Mouse (Mus musculus): ENCODE data around the gene Rnaseh1. TPM values are rescaled to one million over a fixed set of nuclear protein-coding genes. Genes with fewer than 3 reads are reported as not detected.

Gene Rnaseh1
- polyA plus RNA-seq, 1 experiment from 2014 or later: 20.8 TPM

GRCm38 (mm10) chr12:28635535-28636476 lies 13.6 kb upstream of the Rnaseh1 start, which contains the start of gene Rps7:
Rps7 (minus strand) TSS chr12:28635953.
- Histone ChIP-seq H3K9ac (ENCODE audit: low read length) (peak within 1 kb of the TSS; percentile 98), H3K27ac (ENCODE audit: low read length) (peak within 1 kb of the TSS; percentile 78), H3K4me2 (ENCODE audit: low read depth, low read length) (peak within 1 kb of the TSS; percentile 80), H3K27me3 (ENCODE audit: control insufficient read depth, insufficient read depth, low read length) (no peaks in the 10 kb centered on the region), H3K36me3 (ENCODE audit: control insufficient read depth, insufficient read depth) (peaks cover 33% of the 10 kb centered on the region), H3K4me3 (ENCODE audit: low read length) (peak within 1 kb of the TSS; percentile 78), H3K4me1 (ENCODE audit: control insufficient read depth, insufficient read depth, low read length) (peaks cover 15% of the 10 kb centered on the region), H3K9me3 (replicated peaks; ENCODE audit: control insufficient read depth, low read length) (no peaks in the 10 kb centered on the region)
- 4% methylated on average over 69 of the region's 69 CpGs for WGBS
- ATAC-seq (replicated peaks; ENCODE audit: extremely low read depth, insufficient read depth, low FRiP score): peak; percentile 97

- H3K27me3 ChIP-seq (ENCODE audit: control insufficient read depth, insufficient read depth, low read length): no peaks in the 10 kb centered on the region
- H3K9ac ChIP-seq (ENCODE audit: low read length): no peak overlapping the region
- no peaks in the 10 kb centered on the region for H3K9me3 ChIP-seq (replicated peaks; ENCODE audit: control insufficient read depth, low read length)
- WGBS: 84% methylated on average over 6 of the region's 6 CpGs
- peak overlapping the region; percentile 78 for H3K4me3 ChIP-seq (ENCODE audit: low read length)
- peak overlapping the region; percentile 53 for H3K4me2 ChIP-seq (ENCODE audit: low read depth, low read length)
- no peak for ATAC-seq (replicated peaks; ENCODE audit: extremely low read depth, insufficient read depth, low FRiP score)
- no peak overlapping the region for H3K27ac ChIP-seq (ENCODE audit: low read length)
- peaks cover 15% of the 10 kb centered on the region for H3K4me1 ChIP-seq (ENCODE audit: control insufficient read depth, insufficient read depth, low read length)
- peaks cover 27% of the 10 kb centered on the region for H3K36me3 ChIP-seq (ENCODE audit: control insufficient read depth, insufficient read depth)
These were observed 12.9 kb upstream of the Rnaseh1 start for GRCm38 (mm10) chr12:28636543-28636942.

- H3K4me1 ChIP-seq (ENCODE audit: control insufficient read depth, insufficient read depth, low read length): peaks cover 10% of the 10 kb centered on the region
- H3K4me3 ChIP-seq (ENCODE audit: low read length): no peak overlapping the region
- peaks cover 4% of the 10 kb centered on the region for H3K36me3 ChIP-seq (ENCODE audit: control insufficient read depth, insufficient read depth)
- no peaks in the 10 kb centered on the region for H3K27me3 ChIP-seq (ENCODE audit: control insufficient read depth, insufficient read depth, low read length)
- H3K27ac ChIP-seq (ENCODE audit: low read length): no peak overlapping the region
- no peak for ATAC-seq (replicated peaks; ENCODE audit: extremely low read depth, insufficient read depth, low FRiP score)
- H3K9me3 ChIP-seq (replicated peaks; ENCODE audit: control insufficient read depth, low read length): no peaks in the 10 kb centered on the region
- H3K4me2 ChIP-seq (ENCODE audit: low read depth, low read length): no peak overlapping the region
- no peak overlapping the region for H3K9ac ChIP-seq (ENCODE audit: low read length)
- 65% methylated on average over 2 of the region's 2 CpGs for WGBS
These were observed 10.6 kb upstream of the Rnaseh1 start for GRCm38 (mm10) chr12:28638778-28639177.

GRCm38 (mm10) chr12:28662628-28663027 lies 13.2 kb downstream of the Rnaseh1 start:
- Histone ChIP-seq H3K4me1 (ENCODE audit: control insufficient read depth, insufficient read depth, low read length) (no peaks in the 10 kb centered on the region), H3K4me3 (ENCODE audit: low read length) (no peak overlapping the region), H3K27ac (ENCODE audit: low read length) (no peak overlapping the region), H3K9me3 (replicated peaks; ENCODE audit: control insufficient read depth, low read length) (no peaks in the 10 kb centered on the region), H3K27me3 (ENCODE audit: control insufficient read depth, insufficient read depth, low read length) (no peaks in the 10 kb centered on the region), H3K4me2 (ENCODE audit: low read depth, low read length) (no peak overlapping the region), H3K36me3 (ENCODE audit: control insufficient read depth, insufficient read depth) (peaks cover 12% of the 10 kb centered on the region), H3K9ac (ENCODE audit: low read length) (no peak overlapping the region)
- WGBS: 82% methylated on average over 4 of the region's 4 CpGs
- no peak for ATAC-seq (replicated peaks; ENCODE audit: extremely low read depth, insufficient read depth, low FRiP score)

- no peak for ATAC-seq (replicated peaks; ENCODE audit: extremely low read depth, insufficient read depth, low FRiP score)
- H3K27ac ChIP-seq (ENCODE audit: low read length): no peak overlapping the region
- no peaks in the 10 kb centered on the region for H3K4me1 ChIP-seq (ENCODE audit: control insufficient read depth, insufficient read depth, low read length)
- no peak overlapping the region for H3K4me2 ChIP-seq (ENCODE audit: low read depth, low read length)
- no peaks in the 10 kb centered on the region for H3K9me3 ChIP-seq (replicated peaks; ENCODE audit: control insufficient read depth, low read length)
- WGBS: 55% methylated on average over 4 of the region's 4 CpGs
- no peaks in the 10 kb centered on the region for H3K27me3 ChIP-seq (ENCODE audit: control insufficient read depth, insufficient read depth, low read length)
- no peak overlapping the region for H3K4me3 ChIP-seq (ENCODE audit: low read length)
- H3K9ac ChIP-seq (ENCODE audit: low read length): no peak overlapping the region
- no peaks in the 10 kb centered on the region for H3K36me3 ChIP-seq (ENCODE audit: control insufficient read depth, insufficient read depth)
These were observed 17.3 kb downstream of the Rnaseh1 start for GRCm38 (mm10) chr12:28666734-28667133.

GRCm38 (mm10) chr12:28667287-28667686 lies 17.9 kb downstream of the Rnaseh1 start:
- no peaks in the 10 kb centered on the region for H3K4me1 ChIP-seq (ENCODE audit: control insufficient read depth, insufficient read depth, low read length)
- 9% methylated on average over 8 of the region's 8 CpGs for WGBS
- H3K27me3 ChIP-seq (ENCODE audit: control insufficient read depth, insufficient read depth, low read length): no peaks in the 10 kb centered on the region
- no peaks in the 10 kb centered on the region for H3K9me3 ChIP-seq (replicated peaks; ENCODE audit: control insufficient read depth, low read length)
- no peak overlapping the region for H3K4me2 ChIP-seq (ENCODE audit: low read depth, low read length)
- no peak overlapping the region for H3K9ac ChIP-seq (ENCODE audit: low read length)
- no peak overlapping the region for H3K4me3 ChIP-seq (ENCODE audit: low read length)
- H3K27ac ChIP-seq (ENCODE audit: low read length): no peak overlapping the region
- ATAC-seq (replicated peaks; ENCODE audit: extremely low read depth, insufficient read depth, low FRiP score): no peak
- H3K36me3 ChIP-seq (ENCODE audit: control insufficient read depth, insufficient read depth): no peaks in the 10 kb centered on the region

- H3K27ac ChIP-seq (ENCODE audit: low read length): no peak overlapping the region
- no peak overlapping the region for H3K4me2 ChIP-seq (ENCODE audit: low read depth, low read length)
These were observed 24.8 kb downstream of the Rnaseh1 start for GRCm38 (mm10) chr12:28674038-28674720.

GRCm38 (mm10) chr12:28675121-28675924 lies 25.9 kb downstream of the Rnaseh1 start, which contains the start of gene Adi1:
Adi1 (plus strand) TSS chr12:28675231.
- peaks cover 8% of the 10 kb centered on the region for H3K4me1 ChIP-seq (ENCODE audit: control insufficient read depth, insufficient read depth, low read length)
- H3K36me3 ChIP-seq (ENCODE audit: control insufficient read depth, insufficient read depth): peaks cover 2% of the 10 kb centered on the region; the same call in 1 of the 2 replicates
- peak within 1 kb of the TSS; percentile 86 for H3K27ac ChIP-seq (ENCODE audit: low read length)
- peak; percentile 93 for ATAC-seq (replicated peaks; ENCODE audit: extremely low read depth, insufficient read depth, low FRiP score)
- H3K9me3 ChIP-seq (replicated peaks; ENCODE audit: control insufficient read depth, low read length): no peaks in the 10 kb centered on the region
- WGBS: 4% methylated on average over 44 of the region's 53 CpGs
- H3K9ac ChIP-seq (ENCODE audit: low read length): peak within 1 kb of the TSS; percentile 74
- H3K4me2 ChIP-seq (ENCODE audit: low read depth, low read length): peak within 1 kb of the TSS; percentile 83
- peak within 1 kb of the TSS; percentile 64 for H3K4me3 ChIP-seq (ENCODE audit: low read length)
- no peaks in the 10 kb centered on the region for H3K27me3 ChIP-seq (ENCODE audit: control insufficient read depth, insufficient read depth, low read length)

More at GRCm38 (mm10) chr12:28674038-28674720, 24.8 kb downstream of the Rnaseh1 start:
- no peaks in the 10 kb centered on the region for H3K9me3 ChIP-seq (replicated peaks; ENCODE audit: control insufficient read depth, low read length)
- 82% methylated on average over 10 of the region's 10 CpGs for WGBS
- H3K4me3 ChIP-seq (ENCODE audit: low read length): no peak overlapping the region
- H3K27me3 ChIP-seq (ENCODE audit: control insufficient read depth, insufficient read depth, low read length): no peaks in the 10 kb centered on the region
- H3K9ac ChIP-seq (ENCODE audit: low read length): no peak overlapping the region
- peaks cover 8% of the 10 kb centered on the region for H3K4me1 ChIP-seq (ENCODE audit: control insufficient read depth, insufficient read depth, low read length)
- no peak for ATAC-seq (replicated peaks; ENCODE audit: extremely low read depth, insufficient read depth, low FRiP score)
- H3K36me3 ChIP-seq (ENCODE audit: control insufficient read depth, insufficient read depth): peaks cover 2% of the 10 kb centered on the region; the same call in 1 of the 2 replicates
